Mouse (Mus musculus): ENCODE measurements around the gene Ppp1r13b. TPM values are rescaled to one million over a fixed set of nuclear protein-coding genes. Genes with fewer than 3 reads are reported as not detected.

The Ppp1r13b gene
- total and polyA plus RNA-seq, 3 experiments = 1.5 to 8.7 TPM; not detected in 1

DNA sequence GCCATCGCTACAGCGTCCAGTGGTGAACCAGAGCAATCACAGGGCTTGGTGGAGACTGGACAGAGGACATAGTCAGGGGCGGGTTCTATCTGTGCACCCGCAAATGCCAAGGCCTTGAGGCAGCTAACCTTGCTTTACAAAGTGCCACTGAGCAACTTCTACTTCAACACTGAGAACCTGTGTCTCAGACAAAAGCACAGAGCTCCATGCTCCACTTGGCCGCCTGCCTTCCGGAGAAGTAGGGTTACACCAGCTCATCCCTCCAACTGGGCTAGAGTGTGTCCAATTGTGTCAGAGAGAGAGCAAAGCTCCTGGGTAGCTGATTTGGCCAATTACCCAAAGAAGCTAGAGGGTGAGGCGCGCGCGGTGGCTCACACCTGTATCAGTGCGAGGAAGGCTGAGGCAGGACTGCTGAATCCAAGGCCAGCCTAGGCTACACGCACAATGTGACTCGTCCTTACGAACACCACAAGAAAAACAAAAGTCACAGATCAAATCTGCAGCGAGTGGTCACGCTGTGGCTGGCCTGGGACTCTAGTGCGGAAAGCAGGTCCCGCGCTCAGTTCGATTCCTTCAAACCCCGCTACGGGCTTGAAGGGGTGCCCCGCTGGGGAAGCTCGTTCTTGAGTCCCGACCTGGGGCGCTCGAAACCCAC is 94.7 kb downstream of the Ppp1r13b start:
- peaks cover 0 to 15% of the 10 kb centered on the region in 2 experiments; a peak in 2 of 4 replicates for H3K36me3 ChIP-seq (ENCODE audit: control insufficient read depth in 1 of 2, insufficient read depth in 2 of 2, low read length in 2 of 2)
- peaks cover 12% of the 10 kb centered on the region for H3K79me2 ChIP-seq (ENCODE audit: control insufficient read depth, insufficient read depth, low read length, poor library complexity)
- DNase-seq (ENCODE audit: low read depth, low spot score) = no peak
- H3K4me1 ChIP-seq (ENCODE audit: control insufficient read depth in 1 of 2, insufficient read depth in 2 of 2, low read length in 2 of 2) = peaks cover 7 to 33% of the 10 kb centered on the region in 2 experiments
- H3K27ac ChIP-seq (ENCODE audit: control insufficient read depth, low read depth, low read length) = peak overlapping the region; percentile 9
- peak overlapping the region; percentile 80 for H3K9ac ChIP-seq (ENCODE audit: control insufficient read depth, low read depth, low read length, poor library complexity, severe bottlenecking)
- peak overlapping the region; percentile 82 to 87 for H3K4me3 ChIP-seq (ENCODE audit: control insufficient read depth in 1 of 2, insufficient read depth in 1 of 2, low read depth in 2 of 2, low read length in 2 of 2)
- TF ChIP-seq NRF1 (IDR thresholded peaks at IDR 0.05; ENCODE audit: insufficient read depth, low read depth, low read length, poor library complexity, severe bottlenecking) (0 out of 2 replicates have a peak, but pooled peaks have one; percentile 9), SMC3 (IDR thresholded peaks at IDR 0.05; ENCODE audit: low read depth, low read length) (no peak), ZC3H11A (IDR thresholded peaks at IDR 0.05; ENCODE audit: low read depth, low read length) (no peak)
- no peaks in the 10 kb centered on the region for H3K9me3 ChIP-seq (replicated peaks; ENCODE audit: insufficient read depth, low read length)
- no peaks in the 10 kb centered on the region for H3K27me3 ChIP-seq (ENCODE audit: control insufficient read depth in 1 of 2, insufficient read depth in 2 of 2, low read length in 2 of 2)

- Histone ChIP-seq H3K4me3 (ENCODE audit: control insufficient read depth in 1 of 2, insufficient read depth in 1 of 2, low read depth in 2 of 2, low read length in 2 of 2) (peak overlapping the region in 1 of 2 experiments; percentile 82; a peak in 1 of 4 replicates), H3K79me2 (ENCODE audit: control insufficient read depth, insufficient read depth, low read length, poor library complexity) (peaks cover 12% of the 10 kb centered on the region), H3K27ac (ENCODE audit: control insufficient read depth, low read depth, low read length) (no peak overlapping the region), H3K27me3 (ENCODE audit: control insufficient read depth in 1 of 2, insufficient read depth in 2 of 2, low read length in 2 of 2) (no peaks in the 10 kb centered on the region), H3K4me1 (ENCODE audit: control insufficient read depth in 1 of 2, insufficient read depth in 2 of 2, low read length in 2 of 2) (peaks cover 7 to 27% of the 10 kb centered on the region in 2 experiments), H3K9ac (ENCODE audit: control insufficient read depth, low read depth, low read length, poor library complexity, severe bottlenecking) (peak overlapping the region; percentile 80; the same call in 1 of the 2 replicates), H3K36me3 (ENCODE audit: control insufficient read depth in 1 of 2, insufficient read depth in 2 of 2, low read length in 2 of 2) (peaks cover 0 to 12% of the 10 kb centered on the region in 2 experiments; a peak in 2 of 4 replicates), H3K9me3 (replicated peaks; ENCODE audit: insufficient read depth, low read length) (no peaks in the 10 kb centered on the region)
- no peak for DNase-seq (ENCODE audit: low read depth, low spot score)
- TF ChIP-seq JUND (IDR thresholded peaks at IDR 0.05; ENCODE audit: low read depth, low read length) (no peak), MAFK (IDR thresholded peaks at IDR 0.05; ENCODE audit: borderline replicate concordance, low read depth, low read length) (no peak), SMC3 (IDR thresholded peaks at IDR 0.05; ENCODE audit: low read depth, low read length) (no peak), ZNF384 (IDR thresholded peaks at IDR 0.05; ENCODE audit: low read depth, low read length) (no peak), GATA1 (IDR thresholded peaks at IDR 0.05; ENCODE audit: low read depth, low read length) (no peak), POLR2AphosphoS2 (IDR thresholded peaks at IDR 0.05; ENCODE audit: low read length) (no peak), BHLHE40 (IDR thresholded peaks at IDR 0.05; ENCODE audit: borderline replicate concordance, low read depth, low read length) (no peak), RAD21 (IDR thresholded peaks at IDR 0.05; ENCODE audit: low read depth, low read length) (no peak), USF1 (IDR thresholded peaks at IDR 0.05; ENCODE audit: low read depth, low read length) (no peak), ETS1 (IDR thresholded peaks at IDR 0.05; ENCODE audit: low read depth, low read length) (no peak), POLR2A (IDR thresholded peaks at IDR 0.05; ENCODE audit: control insufficient read depth in 1 of 2, insufficient read depth in 1 of 2, low read depth in 1 of 2, low read length in 2 of 2, poor library complexity in 1 of 2) (no peak), POLR2AphosphoS5 (IDR thresholded peaks at IDR 0.05; ENCODE audit: borderline replicate concordance, low read depth, low read length) (no peak), MYC (IDR thresholded peaks at IDR 0.05; ENCODE audit: low read depth, low read length) (no peak), USF2 (IDR thresholded peaks at IDR 0.05; ENCODE audit: borderline replicate concordance in 1 of 2, insufficient read depth in 1 of 2, low read depth in 1 of 2, low read length in 2 of 2) (no peak), CHD2 (IDR thresholded peaks at IDR 0.05; ENCODE audit: low read length) (no peak), ZKSCAN1 (IDR thresholded peaks at IDR 0.05; ENCODE audit: low read depth, low read length) (no peak), CHD1 (IDR thresholded peaks at IDR 0.05; ENCODE audit: low read depth, low read length) (no peak), ZC3H11A (IDR thresholded peaks at IDR 0.05; ENCODE audit: low read depth, low read length) (no peak)
These were observed 95.3 kb downstream of the Ppp1r13b start for GRCm38 (mm10) chr12:111812611-111813010.

Data from MEL (cell line).